Mouse (Mus musculus) stomach, embryonic 15.5 days (tissue): ENCODE data around the gene Ampd3. TPM values are rescaled to one million over a fixed set of nuclear protein-coding genes. Genes with fewer than 3 reads are reported as not detected.

Experiments
- ATAC-seq: fragments of 200-750 bp; cut with Nextera tagmentation; 2 replicates; pipeline ENCODE4 v1.8.0; 2017; ENCODE audit warnings: low read depth, moderate number of reproducible peaks, moderate TSS enrichment; ENCODE audit not compliant: insufficient read depth, low FRiP score
- H3K27ac ChIP-seq: fragments of 300-500 bp; sonication (generic); 2 replicates; pipeline ENCODE4 v1.5.1; 2015; ENCODE audit warnings: mild to moderate bottlenecking, inconsistent platforms
- H3K27me3 ChIP-seq: fragments of 300-500 bp; sonication (generic); replicated peaks from 2 replicates; pipeline ENCODE4 v1.6.1; 2015; ENCODE audit warnings: inconsistent platforms
- H3K36me3 ChIP-seq: fragments of 300-500 bp; sonication (generic); 2 replicates; pipeline ENCODE4 v1.6.1; 2015; ENCODE audit warnings: inconsistent platforms
- H3K4me1 ChIP-seq: fragments of 300-500 bp; sonication (generic); 2 replicates; pipeline ENCODE4 v1.6.1; 2015; ENCODE audit warnings: inconsistent platforms
- H3K4me2 ChIP-seq: fragments of 300-500 bp; sonication (generic); 2 replicates; pipeline ENCODE4 v1.6.1; 2015; ENCODE audit warnings: mild to moderate bottlenecking, inconsistent platforms
- H3K4me3 ChIP-seq: fragments of 300-500 bp; sonication (generic); replicated peaks from 2 replicates; pipeline ENCODE4 v1.5.1; 2015; ENCODE audit warnings: inconsistent platforms
- H3K9ac ChIP-seq: fragments of 300-500 bp; sonication (generic); 2 replicates; pipeline ENCODE4 v1.6.1; 2015; ENCODE audit warnings: inconsistent platforms
- H3K9me3 ChIP-seq: fragments of 300-500 bp; sonication (generic); 2 replicates; pipeline ENCODE4 v1.6.1; 2016; ENCODE audit warnings: inconsistent platforms
- WGBS: fragments of 180-500 bp; shearing (Covaris S2); methylation state at CpG from one replicate; pipeline ENCODE4 v1.1.7; 2015; 5-methylcytosine and 5-hydroxymethylcytosine counted together
- polyA plus RNA-seq: library from polyadenylated mRNA; unstranded; fragments of >200 nt; fragmentation: Nextera tagmentation; extraction: Ambion mirVana; gene quantifications from 2 replicates; pipeline ENCODE4 v1.2.1, GENCODE M21; 2015

The Ampd3 gene
- 5.0 and 5.9 TPM in 2 replicates for polyA plus RNA-seq

GRCm38 (mm10) chr7:110768001-110768400 is at the start of gene Ampd3:
Ampd3 (plus strand) TSS chr7:110768206.
- H3K27ac ChIP-seq = no peak within 1 kb of the TSS
- peak; percentile 17; the same call in 1 of the 2 replicates for ATAC-seq
- peaks cover 12% of the 10 kb centered on the region; the same call in 1 of the 2 replicates for H3K27me3 ChIP-seq
- H3K4me1 ChIP-seq = peaks cover 12% of the 10 kb centered on the region; the same call in 1 of the 2 replicates
- H3K4me2 ChIP-seq = peak within 1 kb of the TSS; percentile 99
- peak within 1 kb of the TSS; percentile 55 for H3K4me3 ChIP-seq
- peak within 1 kb of the TSS; percentile 58 for H3K9ac ChIP-seq
- WGBS = 22% methylated on average over 16 of the region's 16 CpGs
- no peaks in the 10 kb centered on the region for H3K36me3 ChIP-seq
- H3K9me3 ChIP-seq = no peaks in the 10 kb centered on the region

GRCm38 (mm10) chr7:110718505-110718904 is 49.5 kb upstream of the Ampd3 start:
- H3K27me3 ChIP-seq = no peaks in the 10 kb centered on the region
- H3K36me3 ChIP-seq = no peaks in the 10 kb centered on the region
- no peak overlapping the region for H3K27ac ChIP-seq
- no peaks in the 10 kb centered on the region for H3K4me1 ChIP-seq
- H3K4me3 ChIP-seq = no peak overlapping the region
- no peak; the same call in 1 of the 2 replicates for ATAC-seq
- H3K4me2 ChIP-seq = no peak overlapping the region
- no peaks in the 10 kb centered on the region for H3K9me3 ChIP-seq
- no peak overlapping the region for H3K9ac ChIP-seq
- 75% methylated on average over 6 of the region's 6 CpGs for WGBS

GRCm38 (mm10) chr7:110719857-110720256 is 48.1 kb upstream of the Ampd3 start:
- no peaks in the 10 kb centered on the region for H3K36me3 ChIP-seq
- 67% methylated on average over 4 of the region's 4 CpGs for WGBS
- H3K4me2 ChIP-seq = no peak overlapping the region
- no peak for ATAC-seq
- H3K27ac ChIP-seq = no peak overlapping the region
- H3K9ac ChIP-seq = no peak overlapping the region
- H3K4me1 ChIP-seq = no peaks in the 10 kb centered on the region
- no peak overlapping the region for H3K4me3 ChIP-seq
- no peaks in the 10 kb centered on the region for H3K27me3 ChIP-seq
- no peaks in the 10 kb centered on the region for H3K9me3 ChIP-seq

GRCm38 (mm10) chr7:110722183-110722582 is 45.8 kb upstream of the Ampd3 start:
- Histone ChIP-seq H3K27me3 (no peaks in the 10 kb centered on the region), H3K9me3 (no peaks in the 10 kb centered on the region), H3K4me2 (no peak overlapping the region), H3K9ac (no peak overlapping the region), H3K27ac (no peak overlapping the region), H3K4me1 (no peaks in the 10 kb centered on the region), H3K4me3 (no peak overlapping the region), H3K36me3 (no peaks in the 10 kb centered on the region)
- ATAC-seq = no peak
- WGBS = 82% methylated on average over 4 of the region's 4 CpGs

GRCm38 (mm10) chr7:110727049-110727448 is 41.0 kb upstream of the Ampd3 start:
- no peak for ATAC-seq
- H3K9me3 ChIP-seq = no peaks in the 10 kb centered on the region
- H3K27me3 ChIP-seq = no peaks in the 10 kb centered on the region
- no peak overlapping the region for H3K4me2 ChIP-seq
- H3K27ac ChIP-seq = no peak overlapping the region
- H3K4me1 ChIP-seq = 0 out of 2 replicates have a peak, but pooled peaks cover 2% of the 10 kb centered on the region
- H3K9ac ChIP-seq = no peak overlapping the region
- H3K4me3 ChIP-seq = no peak overlapping the region
- whole genome bisulfite sequencing = 38% methylated on average over 2 of the region's 2 CpGs
- no peaks in the 10 kb centered on the region for H3K36me3 ChIP-seq

- 60% methylated on average over 3 of the region's 3 CpGs for WGBS
- Histone ChIP-seq H3K36me3 (no peaks in the 10 kb centered on the region), H3K27me3 (no peaks in the 10 kb centered on the region), H3K4me2 (no peak overlapping the region), H3K4me3 (no peak overlapping the region), H3K9ac (no peak overlapping the region), H3K4me1 (0 out of 2 replicates have a peak, but pooled peaks cover 2% of the 10 kb centered on the region), H3K27ac (no peak overlapping the region), H3K9me3 (no peaks in the 10 kb centered on the region)
- no peak for ATAC-seq
These were observed 39.1 kb upstream of the Ampd3 start for GRCm38 (mm10) chr7:110728876-110729275.

- H3K4me3 ChIP-seq = no peak overlapping the region
- H3K36me3 ChIP-seq = no peaks in the 10 kb centered on the region
- no peaks in the 10 kb centered on the region for H3K9me3 ChIP-seq
- no peak overlapping the region for H3K9ac ChIP-seq
- no peak for ATAC-seq
- no peak overlapping the region for H3K4me2 ChIP-seq
- 0 out of 2 replicates have a peak, but pooled peaks cover 2% of the 10 kb centered on the region for H3K4me1 ChIP-seq
- no peaks in the 10 kb centered on the region for H3K27me3 ChIP-seq
- 77% methylated on average over 6 of the region's 6 CpGs for WGBS
- no peak overlapping the region for H3K27ac ChIP-seq
These were observed 38.7 kb upstream of the Ampd3 start for GRCm38 (mm10) chr7:110729295-110729694.

- no peak overlapping the region for H3K27ac ChIP-seq
These were observed 36.7 kb upstream of the Ampd3 start for GRCm38 (mm10) chr7:110731091-110731967.

GRCm38 (mm10) chr7:110732001-110732632 is 35.9 kb upstream of the Ampd3 start:
- H3K4me1 ChIP-seq = 0 out of 2 replicates have a peak, but pooled peaks cover 2% of the 10 kb centered on the region
- H3K4me3 ChIP-seq = no peak overlapping the region
- no peaks in the 10 kb centered on the region for H3K9me3 ChIP-seq
- H3K9ac ChIP-seq = no peak overlapping the region
- ATAC-seq = no peak
- WGBS = 83% methylated on average over 12 of the region's 12 CpGs
- H3K27ac ChIP-seq = no peak overlapping the region
- H3K4me2 ChIP-seq = no peak overlapping the region
- no peaks in the 10 kb centered on the region for H3K27me3 ChIP-seq
- no peaks in the 10 kb centered on the region for H3K36me3 ChIP-seq

More at GRCm38 (mm10) chr7:110731091-110731967, 36.7 kb upstream of the Ampd3 start:
- no peak overlapping the region for H3K9ac ChIP-seq
- H3K27me3 ChIP-seq = no peaks in the 10 kb centered on the region
- H3K4me2 ChIP-seq = no peak overlapping the region
- 0 out of 2 replicates have a peak, but pooled peaks cover 2% of the 10 kb centered on the region for H3K4me1 ChIP-seq
- no peak overlapping the region for H3K4me3 ChIP-seq
- no peak for ATAC-seq
- H3K36me3 ChIP-seq = no peaks in the 10 kb centered on the region
- WGBS = 56% methylated on average over 6 of the region's 6 CpGs
- no peaks in the 10 kb centered on the region for H3K9me3 ChIP-seq

GRCm38 (mm10) chr7:110736914-110737313 is 31.1 kb upstream of the Ampd3 start:
- Histone ChIP-seq H3K4me3 (no peak overlapping the region), H3K27ac (no peak overlapping the region), H3K4me2 (no peak overlapping the region), H3K27me3 (no peaks in the 10 kb centered on the region), H3K36me3 (no peaks in the 10 kb centered on the region), H3K9me3 (no peaks in the 10 kb centered on the region), H3K4me1 (no peaks in the 10 kb centered on the region), H3K9ac (no peak overlapping the region)
- no peak for ATAC-seq
- 51% methylated on average over 2 of the region's 2 CpGs for WGBS

GRCm38 (mm10) chr7:110739764-110740163 is 28.2 kb upstream of the Ampd3 start:
- Histone ChIP-seq H3K27ac (no peak overlapping the region), H3K4me3 (no peak overlapping the region), H3K36me3 (no peaks in the 10 kb centered on the region), H3K9ac (no peak overlapping the region), H3K27me3 (no peaks in the 10 kb centered on the region), H3K9me3 (no peaks in the 10 kb centered on the region), H3K4me2 (no peak overlapping the region), H3K4me1 (no peaks in the 10 kb centered on the region)
- no peak for ATAC-seq
- WGBS = 48% methylated on average over 5 of the region's 5 CpGs

GRCm38 (mm10) chr7:110740188-110740587 is 27.8 kb upstream of the Ampd3 start:
- WGBS = 63% methylated on average over 2 of the region's 2 CpGs
- Histone ChIP-seq H3K27me3 (no peaks in the 10 kb centered on the region), H3K4me1 (no peaks in the 10 kb centered on the region), H3K4me2 (no peak overlapping the region), H3K9ac (no peak overlapping the region), H3K27ac (no peak overlapping the region), H3K4me3 (no peak overlapping the region), H3K36me3 (no peaks in the 10 kb centered on the region), H3K9me3 (no peaks in the 10 kb centered on the region)
- ATAC-seq = no peak
